Mouse (Mus musculus) naive thymus-derived CD4-positive, alpha-beta T cell, adult 5 months (primary cell): ENCODE results near the gene Ppp1r1b. TPM values are rescaled to one million over a fixed set of nuclear protein-coding genes. Genes with fewer than 3 reads are reported as not detected.

Experiments
- polyA plus RNA-seq: library from polyadenylated mRNA; unstranded; fragments of 100-300 nt; shearing (Covaris generic); gene quantifications from one replicate; pipeline ENCODE4 v1.2.1, GENCODE M21; 2017

Gene Ppp1r1b
- polyA plus RNA-seq = not detected

GRCm38 (mm10) chr11:98348083-98348961, at the start of gene Ppp1r1b:
Gene Ppp1r1b (plus strand): TSS chr11:98348404.

GRCm38 (mm10) chr11:98329081-98329959, 18.9 kb upstream of the Ppp1r1b start, which contains the start of gene Neurod2:
Gene Neurod2 (minus strand): TSS chr11:98329648.

GRCm38 (mm10) chr11:98358161-98359083, 10.2 kb downstream of the Ppp1r1b start, which contains the start of gene Stard3:
Gene Stard3 (plus strand): TSS chr11:98358368.

GRCm38 (mm10) chr11:98383261-98384030, 35.2 kb downstream of the Ppp1r1b start, which contains the start of gene Tcap:
Gene Tcap (plus strand): TSS chr11:98383811.

GRCm38 (mm10) chr11:98385638-98386585, 37.7 kb downstream of the Ppp1r1b start, which contains the start of gene Pnmt:
Gene Pnmt (plus strand): TSS chr11:98386450.

GRCm38 (mm10) chr11:98400161-98400726, 52.0 kb downstream of the Ppp1r1b start, which contains the start of gene Pgap3:
Gene Pgap3 (minus strand): TSS chr11:98400490.

Other genes with a start within 250 kb of the Ppp1r1b start
- gene Fbxl20, start 198.0 kb upstream of the Ppp1r1b start, polyA plus RNA-seq = 44.7 TPM
- gene Med1, start 155.1 kb upstream of the Ppp1r1b start, polyA plus RNA-seq = 58.6 TPM
- 22.2 TPM for gene Cdk12, start 145.3 kb upstream of the Ppp1r1b start, polyA plus RNA-seq
- not detected for gene Neurod2, start 18.8 kb upstream of the Ppp1r1b start, polyA plus RNA-seq
- 62.8 TPM for gene Stard3, start 10.0 kb downstream of the Ppp1r1b start, polyA plus RNA-seq
- not detected for gene Tcap, start 35.4 kb downstream of the Ppp1r1b start, polyA plus RNA-seq
- gene Pnmt, start 38.0 kb downstream of the Ppp1r1b start, polyA plus RNA-seq = not detected
- 7.3 TPM for gene Pgap3, start 52.1 kb downstream of the Ppp1r1b start, polyA plus RNA-seq
- gene Erbb2, start 64.1 kb downstream of the Ppp1r1b start, polyA plus RNA-seq = 0.29 TPM
- 82.8 TPM for gene Mien1, start 90.6 kb downstream of the Ppp1r1b start, polyA plus RNA-seq
- 4.1 TPM for gene Grb7, start 98.0 kb downstream of the Ppp1r1b start, polyA plus RNA-seq
- 48.5 TPM for gene Ikzf3, start 197.6 kb downstream of the Ppp1r1b start, polyA plus RNA-seq
- 1.5 TPM for gene Zpbp2, start 202.7 kb downstream of the Ppp1r1b start, polyA plus RNA-seq
- 44.0 TPM for gene Ormdl3, start 239.0 kb downstream of the Ppp1r1b start, polyA plus RNA-seq
- gene Lrrc3c, start 249.9 kb downstream of the Ppp1r1b start, polyA plus RNA-seq = not detected